Mouse (Mus musculus) cortical plate, adult 2 months (tissue): ENCODE results near the gene Lman1l.

Experiments used
- CTCF ChIP-seq: fragments of 200-500 bp; IDR thresholded peaks from 2 replicates; pipeline ENCODE4 v1.5.1; 2011; ENCODE audit warnings: mild to moderate bottlenecking, control low read depth, low read length; ENCODE audit not compliant: insufficient read depth; ENCODE audit errors: extremely low read depth
- POLR2A ChIP-seq: fragments of 200-500 bp; IDR thresholded peaks from 2 replicates; pipeline ENCODE4 v1.6.1; 2011; ENCODE audit warnings: mild to moderate bottlenecking, low read length, control low read depth; ENCODE audit not compliant: insufficient read depth; ENCODE audit errors: extremely low read depth

DNA sequence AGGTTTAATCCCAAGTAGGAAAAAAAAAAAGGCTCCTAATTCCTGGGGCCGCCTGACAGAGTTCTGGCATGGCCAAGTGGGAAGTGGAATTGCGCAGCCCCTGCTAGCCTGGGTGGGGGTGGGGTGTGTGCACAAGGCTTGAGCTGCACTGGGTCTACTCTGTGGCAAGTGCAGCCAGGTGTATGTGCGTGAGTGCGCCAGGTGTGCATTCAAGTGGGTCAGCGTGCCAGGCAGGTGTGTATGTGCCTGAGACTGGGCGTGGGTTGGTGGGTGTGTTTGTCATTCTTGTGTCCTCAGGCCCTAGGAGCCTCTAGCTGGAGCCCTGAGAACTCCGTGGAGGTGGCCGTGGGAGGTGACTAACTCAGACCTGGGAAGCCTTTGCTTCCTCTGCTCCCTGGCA is 46.0 kb upstream of the Lman1l start:
- no peak for TF ChIP-seq CTCF
- no peak for TF ChIP-seq POLR2A
